Mouse (Mus musculus): ENCODE measurements around the gene Fam83c. TPM values are rescaled to one million over a fixed set of nuclear protein-coding genes. Genes with fewer than 3 reads are reported as not detected.

Fam83c gene
- polyA plus RNA-seq, 1 experiment, result not detected

DNA sequence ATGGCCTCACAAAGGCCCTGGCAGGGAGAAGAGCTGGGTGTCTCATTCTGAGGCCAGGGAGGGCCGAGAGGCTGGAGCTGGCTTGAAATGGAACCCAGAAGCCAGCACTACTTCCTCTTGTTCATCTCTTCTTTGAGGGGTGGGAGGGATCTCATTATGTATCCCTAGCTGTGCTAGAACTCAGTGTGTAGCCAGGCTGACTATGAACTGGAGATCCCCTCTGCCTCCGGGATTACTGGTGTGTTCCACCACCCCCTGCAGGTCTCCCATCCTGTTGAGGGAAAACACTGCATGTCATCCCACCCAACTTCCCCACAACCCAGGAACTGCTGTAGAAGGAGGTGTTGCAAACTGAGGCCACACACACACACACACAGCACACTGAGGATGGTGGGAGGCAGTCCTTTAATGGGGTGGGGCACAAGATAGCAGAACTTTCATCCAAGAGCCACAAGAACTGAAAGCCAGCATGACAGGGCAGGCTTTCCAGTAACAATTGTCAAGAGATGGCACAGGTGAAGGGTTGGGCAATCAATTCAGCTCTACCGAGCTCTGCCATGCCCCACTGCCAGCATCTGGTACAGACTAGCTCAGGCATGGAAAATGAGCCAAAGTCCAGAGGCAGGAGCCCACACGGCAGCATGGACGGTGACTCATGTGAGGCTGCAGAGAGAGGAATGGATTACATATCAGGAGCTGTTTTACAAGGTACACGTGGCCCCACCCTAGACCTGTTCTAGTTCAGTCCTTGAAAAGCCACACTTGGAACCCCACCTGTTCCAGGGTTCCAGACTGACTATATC is 15.0 kb downstream of the Fam83c start:
- Histone ChIP-seq H3K4me1 (ENCODE audit: control insufficient read depth, insufficient read depth, low read length) (peaks cover 27% of the 10 kb centered on the region), H3K27ac (ENCODE audit: insufficient read depth, low read depth, low read length) (peak overlapping the region; percentile 80), H3K4me3 (ENCODE audit: insufficient read depth, low read depth, low read length) (peak overlapping the region; percentile 84)
- WGBS, result 41% methylated on average over 6 of the region's 6 CpGs
- TF ChIP-seq POLR2A (IDR thresholded peaks at IDR 0.05; ENCODE audit: insufficient read depth, low read depth, low read length), result no peak

DNA sequence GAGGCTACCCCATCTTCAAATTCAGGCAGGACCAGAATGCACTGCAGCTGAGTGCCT is 15.4 kb downstream of the Fam83c start, which contains the start of gene BC029722:
TSS of gene BC029722 (minus strand) at position 35 of the 57 bp plus-strand sequence.
- TF ChIP-seq POLR2A (IDR thresholded peaks at IDR 0.05; ENCODE audit: insufficient read depth, low read depth, low read length) (no peak), CTCF (IDR thresholded peaks at IDR 0.05; ENCODE audit: insufficient read depth, low read depth, low read length) (no peak)
- peaks cover 27% of the 10 kb centered on the region for H3K4me1 ChIP-seq (ENCODE audit: control insufficient read depth, insufficient read depth, low read length)
- peak within 1 kb of the TSS; percentile 80 for H3K27ac ChIP-seq (ENCODE audit: insufficient read depth, low read depth, low read length)
- H3K4me3 ChIP-seq (ENCODE audit: insufficient read depth, low read depth, low read length), result peak within 1 kb of the TSS; percentile 84

DNA sequence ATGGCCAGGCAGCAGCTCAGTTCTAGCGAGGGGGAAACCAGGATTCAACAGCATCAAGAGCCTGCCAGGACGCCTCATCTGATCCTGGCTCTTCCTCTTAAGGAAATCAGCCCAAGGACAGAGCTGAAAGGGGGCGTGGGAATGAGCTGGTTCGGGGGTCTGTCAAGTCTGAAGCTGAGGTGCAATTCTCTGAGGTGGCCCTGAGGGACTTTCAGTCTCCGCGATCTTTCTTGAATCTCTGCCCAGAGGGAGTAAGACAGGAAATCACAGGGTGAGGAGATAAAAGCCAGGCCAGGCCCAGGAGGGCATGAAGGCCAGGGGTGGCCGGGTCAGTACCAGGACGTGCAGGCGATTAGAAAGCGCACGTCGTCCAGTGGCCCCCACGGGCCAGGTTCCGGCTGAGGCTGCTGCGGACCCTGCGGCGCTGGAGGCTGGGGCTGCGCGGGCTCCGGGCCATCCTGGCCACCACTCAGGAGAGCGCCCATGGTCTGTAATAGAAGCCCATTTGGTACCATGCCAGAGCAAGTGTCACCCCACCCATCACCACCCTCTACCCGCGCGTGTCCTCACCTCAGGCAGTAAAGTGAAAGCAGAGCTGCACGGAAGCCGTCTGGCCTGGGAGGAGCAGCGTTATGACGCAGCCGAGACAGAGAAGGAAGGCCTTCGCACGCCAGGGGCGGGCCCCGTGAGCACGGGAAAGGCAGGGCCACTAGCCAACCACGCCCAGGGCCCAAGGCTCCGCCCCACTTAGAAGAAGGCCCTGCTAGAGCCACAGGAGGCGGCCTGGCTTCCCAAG is 15.9 kb downstream of the Fam83c start:
- H3K4me3 ChIP-seq (ENCODE audit: insufficient read depth, low read depth, low read length), result peak overlapping the region; percentile 84
- under 1% methylated on average over 37 of the region's 37 CpGs for WGBS
- peak overlapping the region; percentile 80 for H3K27ac ChIP-seq (ENCODE audit: insufficient read depth, low read depth, low read length)
- TF ChIP-seq POLR2A (IDR thresholded peaks at IDR 0.05; ENCODE audit: insufficient read depth, low read depth, low read length) (peak; percentile 86), CTCF (IDR thresholded peaks at IDR 0.05; ENCODE audit: insufficient read depth, low read depth, low read length) (no peak; the same call in 1 of the 2 replicates)
- peaks cover 27% of the 10 kb centered on the region for H3K4me1 ChIP-seq (ENCODE audit: control insufficient read depth, insufficient read depth, low read length)

DNA sequence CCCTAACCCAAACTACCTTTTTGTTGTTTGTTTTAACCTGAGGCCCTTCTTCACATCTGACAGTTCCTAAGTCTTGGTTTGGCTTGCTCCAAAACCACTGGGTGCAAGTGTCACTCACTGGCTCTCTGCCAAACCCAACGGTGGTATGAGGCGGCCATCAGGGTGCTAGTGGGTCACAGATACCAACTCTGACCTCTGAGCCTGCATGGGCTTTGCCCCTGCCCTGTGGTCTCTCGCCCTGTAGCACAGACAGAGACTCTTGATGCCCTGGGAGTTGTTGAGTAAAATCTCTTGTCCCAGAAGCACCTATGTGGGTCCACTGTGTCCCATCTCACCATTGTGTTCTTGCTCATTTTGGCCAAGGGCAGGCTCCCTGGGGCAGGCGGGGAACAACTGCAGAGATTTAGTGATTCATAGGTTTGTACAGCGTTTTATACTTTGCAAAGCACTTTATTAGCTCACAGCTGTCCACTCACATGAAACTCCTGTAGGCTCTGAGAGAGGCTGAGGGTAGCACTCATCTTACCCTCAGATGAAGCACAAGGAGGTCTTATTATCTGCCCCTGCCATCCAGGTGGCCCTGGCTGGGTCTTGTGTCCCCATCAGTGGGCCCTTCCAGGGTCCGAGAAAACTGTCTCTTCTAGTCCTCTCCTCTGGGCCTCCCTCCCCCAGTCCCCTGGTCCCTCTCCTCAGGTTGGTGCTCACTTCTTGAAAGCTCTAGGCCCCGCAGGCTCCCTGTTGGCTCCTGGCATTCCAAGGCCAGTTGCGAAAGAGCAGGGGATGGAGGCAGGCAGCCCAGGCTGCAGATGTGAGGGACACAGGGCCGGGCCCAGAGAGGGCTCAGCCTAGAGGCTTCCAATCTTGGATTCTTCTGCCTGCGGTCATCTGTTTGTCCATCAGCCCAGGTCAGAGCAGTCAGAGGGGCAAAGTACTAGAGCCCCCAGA is 17.1 kb downstream of the Fam83c start:
- 68% methylated on average over 10 of the region's 10 CpGs for WGBS
- Histone ChIP-seq H3K4me3 (ENCODE audit: insufficient read depth, low read depth, low read length) (0 out of 2 replicates have a peak overlapping the region, but pooled peaks have one; percentile 2), H3K27ac (ENCODE audit: insufficient read depth, low read depth, low read length) (0 out of 2 replicates have a peak overlapping the region, but pooled peaks have one; percentile 5)

DNA sequence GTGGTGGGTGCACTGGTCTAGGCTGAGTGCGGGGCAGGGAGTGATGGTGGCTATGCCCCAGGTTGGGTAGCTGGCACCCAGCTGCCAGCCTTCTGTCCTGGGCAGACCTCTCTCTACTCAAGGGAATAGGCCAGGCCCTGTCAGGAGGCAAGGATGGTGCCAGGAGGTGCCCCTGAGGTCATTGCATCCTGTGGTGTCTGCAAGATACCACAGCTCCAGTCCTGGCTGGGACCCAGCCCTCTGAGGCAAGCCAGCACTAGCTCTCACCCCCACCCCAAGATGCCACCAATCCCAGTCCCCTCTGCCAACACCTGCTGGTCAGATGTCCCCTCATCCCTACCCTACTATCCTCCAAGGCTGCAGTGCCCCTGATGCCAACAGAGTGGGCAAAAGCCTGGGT is 18.5 kb downstream of the Fam83c start:
- Histone ChIP-seq H3K27ac (ENCODE audit: insufficient read depth, low read depth, low read length) (no peak overlapping the region), H3K4me3 (ENCODE audit: insufficient read depth, low read depth, low read length) (no peak overlapping the region), H3K4me1 (ENCODE audit: control insufficient read depth, insufficient read depth, low read length) (peaks cover 27% of the 10 kb centered on the region)
- 100% methylated on average over 1 of the region's 1 CpGs for WGBS
- TF ChIP-seq POLR2A (IDR thresholded peaks at IDR 0.05; ENCODE audit: insufficient read depth, low read depth, low read length), result no peak
- no peak for TF ChIP-seq CTCF (IDR thresholded peaks at IDR 0.05; ENCODE audit: insufficient read depth, low read depth, low read length)

More for the DNA sequence above, 17.1 kb downstream of the Fam83c start:
- TF ChIP-seq POLR2A (IDR thresholded peaks at IDR 0.05; ENCODE audit: insufficient read depth, low read depth, low read length) (no peak), CTCF (IDR thresholded peaks at IDR 0.05; ENCODE audit: insufficient read depth, low read depth, low read length) (no peak)
- H3K4me1 ChIP-seq (ENCODE audit: control insufficient read depth, insufficient read depth, low read length), result peaks cover 27% of the 10 kb centered on the region

DNA sequence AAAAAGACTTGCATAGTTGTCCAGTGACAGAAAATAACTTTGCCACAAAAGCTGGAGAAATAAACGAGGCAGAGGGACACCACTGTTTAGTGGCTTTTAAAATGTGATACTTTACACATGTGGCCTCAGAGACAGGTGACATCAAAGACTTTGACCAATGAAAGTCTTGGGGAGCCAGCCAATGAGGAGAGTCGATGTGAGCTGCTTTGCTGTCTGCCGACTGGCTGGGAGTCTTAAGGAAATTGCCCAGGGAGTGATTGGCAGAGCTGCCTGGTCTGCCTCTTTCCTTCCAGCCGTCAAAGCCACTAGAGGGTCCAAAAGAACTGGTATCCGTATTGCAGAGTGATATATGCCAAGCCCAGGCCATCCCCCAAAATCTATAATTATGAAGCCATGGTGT is 19.8 kb downstream of the Fam83c start:
- Histone ChIP-seq H3K4me3 (ENCODE audit: insufficient read depth, low read depth, low read length) (no peak overlapping the region), H3K4me1 (ENCODE audit: control insufficient read depth, insufficient read depth, low read length) (peaks cover 26% of the 10 kb centered on the region), H3K27ac (ENCODE audit: insufficient read depth, low read depth, low read length) (no peak overlapping the region)
- no peak for TF ChIP-seq POLR2A (IDR thresholded peaks at IDR 0.05; ENCODE audit: insufficient read depth, low read depth, low read length)
- TF ChIP-seq CTCF (IDR thresholded peaks at IDR 0.05; ENCODE audit: insufficient read depth, low read depth, low read length), result no peak
- WGBS, result 20% methylated on average over 5 of the region's 5 CpGs

DNA sequence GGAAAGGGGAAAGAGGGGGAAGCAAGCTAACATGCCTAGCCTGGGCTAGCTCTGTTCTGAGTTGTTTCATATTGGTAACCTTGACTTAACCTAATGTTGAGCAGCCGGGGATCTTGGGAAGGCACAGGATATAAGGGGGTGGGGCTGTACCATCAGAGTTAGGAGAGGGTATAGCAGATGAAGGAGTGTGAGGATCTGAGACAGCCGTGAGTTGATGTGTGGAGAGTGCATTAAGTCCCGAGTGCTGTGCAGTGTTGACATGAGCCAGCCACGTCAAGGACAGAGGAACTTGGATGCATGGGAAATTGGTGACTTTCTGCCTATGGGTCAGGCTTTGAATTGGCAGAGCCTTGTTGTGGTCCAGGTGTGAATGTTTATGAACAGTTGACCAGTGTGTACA is 22.0 kb downstream of the Fam83c start:
- H3K27ac ChIP-seq (ENCODE audit: insufficient read depth, low read depth, low read length), result no peak overlapping the region
- peaks cover 9% of the 10 kb centered on the region for H3K4me1 ChIP-seq (ENCODE audit: control insufficient read depth, insufficient read depth, low read length)
- TF ChIP-seq POLR2A (IDR thresholded peaks at IDR 0.05; ENCODE audit: insufficient read depth, low read depth, low read length) (no peak), CTCF (IDR thresholded peaks at IDR 0.05; ENCODE audit: insufficient read depth, low read depth, low read length) (no peak)
- H3K4me3 ChIP-seq (ENCODE audit: insufficient read depth, low read depth, low read length), result no peak overlapping the region
- 84% methylated on average over 4 of the region's 4 CpGs for WGBS

DNA sequence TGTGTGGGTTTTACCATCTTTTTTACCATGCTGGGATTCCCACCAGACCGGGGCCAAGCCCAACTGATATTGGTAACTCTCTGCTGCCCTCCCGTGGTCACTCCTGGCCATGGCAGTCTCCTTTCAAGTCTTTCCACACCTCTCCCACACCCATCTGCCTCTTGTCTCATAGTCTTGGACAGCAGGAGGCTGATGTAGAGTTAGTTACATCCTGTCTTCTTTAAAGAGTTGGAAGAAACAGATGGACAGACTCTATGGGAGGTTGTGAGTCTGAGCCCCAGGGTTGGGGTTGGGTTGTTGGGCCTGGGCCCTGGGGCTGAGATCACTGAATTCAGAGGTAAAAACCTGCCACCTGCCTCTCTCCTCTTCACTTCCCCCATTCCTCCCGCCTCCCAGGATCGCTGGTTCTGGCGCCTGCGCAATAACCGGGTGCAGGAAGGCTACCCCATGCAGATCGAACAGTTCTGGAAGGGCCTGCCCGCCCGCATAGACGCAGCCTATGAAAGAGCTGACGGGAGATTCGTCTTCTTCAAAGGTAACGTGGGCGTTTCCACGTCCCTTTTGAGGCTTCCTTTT is 22.7 kb downstream of the Fam83c start:
- H3K4me1 ChIP-seq (ENCODE audit: control insufficient read depth, insufficient read depth, low read length), result peaks cover 2% of the 10 kb centered on the region; the same call in 1 of the 2 replicates
- WGBS, result 42% methylated on average over 16 of the region's 16 CpGs
- no peak overlapping the region for H3K27ac ChIP-seq (ENCODE audit: insufficient read depth, low read depth, low read length)
- H3K4me3 ChIP-seq (ENCODE audit: insufficient read depth, low read depth, low read length), result no peak overlapping the region
- TF ChIP-seq CTCF (IDR thresholded peaks at IDR 0.05; ENCODE audit: insufficient read depth, low read depth, low read length), result peak; percentile 51; the same call in 1 of the 2 replicates
- TF ChIP-seq POLR2A (IDR thresholded peaks at IDR 0.05; ENCODE audit: insufficient read depth, low read depth, low read length), result no peak

All from olfactory bulb, adult 2 months (tissue).